Mouse (Mus musculus): ENCODE data around the gene Eid3.

Eid3 gene

GRCm38 (mm10) chr10:82860929-82861315 lies 5.5 kb upstream of the Eid3 start:
- DNase-seq (ENCODE audit: low read depth, low spot score), result no peak

DNA sequence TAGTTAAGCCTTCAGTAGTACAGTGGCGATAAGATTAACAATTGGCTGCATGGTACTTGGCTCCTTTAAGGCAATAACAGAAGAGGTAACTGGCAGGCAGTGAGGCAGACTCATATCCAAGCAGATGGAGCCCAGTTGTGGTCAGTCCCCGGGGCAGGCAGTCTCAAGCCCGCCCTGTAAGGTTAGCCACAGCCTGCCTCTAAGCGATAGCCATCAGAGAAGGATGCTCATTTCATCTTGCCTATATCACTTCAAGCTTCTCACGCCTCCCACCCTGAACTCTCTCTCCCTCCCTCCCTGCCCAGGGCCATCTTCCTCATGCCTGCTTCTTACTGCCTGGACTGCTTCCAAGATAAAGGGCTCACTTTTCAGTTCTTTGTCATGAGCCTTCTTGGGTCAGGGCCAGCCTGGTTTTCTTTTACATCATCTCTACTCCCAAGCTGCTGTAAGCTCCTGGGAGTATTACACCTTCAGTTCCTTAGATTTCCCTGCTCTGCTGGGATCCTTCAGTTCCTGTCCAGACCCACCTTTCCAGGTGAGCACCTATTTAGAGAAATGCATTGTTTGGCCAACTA lies 3.2 kb upstream of the Eid3 start:
- DNase-seq (ENCODE audit: low read depth, low spot score), result no peak

- no peak for DNase-seq (ENCODE audit: low read depth, low spot score)
Measured at GRCm38 (mm10) chr10:82863827-82864226, 2.6 kb upstream of the Eid3 start.

GRCm38 (mm10) chr10:82866832-82867231 lies 406 bp downstream of the Eid3 start:
- no peak for DNase-seq (ENCODE audit: low read depth, low spot score)

GRCm38 (mm10) chr10:82868418-82869086 lies 2.1 kb downstream of the Eid3 start:
- DNase-seq (ENCODE audit: low read depth, low spot score), result no peak

GRCm38 (mm10) chr10:82875446-82875845 lies 9.0 kb downstream of the Eid3 start:
- no peak for DNase-seq (ENCODE audit: low read depth, low spot score)

DNA sequence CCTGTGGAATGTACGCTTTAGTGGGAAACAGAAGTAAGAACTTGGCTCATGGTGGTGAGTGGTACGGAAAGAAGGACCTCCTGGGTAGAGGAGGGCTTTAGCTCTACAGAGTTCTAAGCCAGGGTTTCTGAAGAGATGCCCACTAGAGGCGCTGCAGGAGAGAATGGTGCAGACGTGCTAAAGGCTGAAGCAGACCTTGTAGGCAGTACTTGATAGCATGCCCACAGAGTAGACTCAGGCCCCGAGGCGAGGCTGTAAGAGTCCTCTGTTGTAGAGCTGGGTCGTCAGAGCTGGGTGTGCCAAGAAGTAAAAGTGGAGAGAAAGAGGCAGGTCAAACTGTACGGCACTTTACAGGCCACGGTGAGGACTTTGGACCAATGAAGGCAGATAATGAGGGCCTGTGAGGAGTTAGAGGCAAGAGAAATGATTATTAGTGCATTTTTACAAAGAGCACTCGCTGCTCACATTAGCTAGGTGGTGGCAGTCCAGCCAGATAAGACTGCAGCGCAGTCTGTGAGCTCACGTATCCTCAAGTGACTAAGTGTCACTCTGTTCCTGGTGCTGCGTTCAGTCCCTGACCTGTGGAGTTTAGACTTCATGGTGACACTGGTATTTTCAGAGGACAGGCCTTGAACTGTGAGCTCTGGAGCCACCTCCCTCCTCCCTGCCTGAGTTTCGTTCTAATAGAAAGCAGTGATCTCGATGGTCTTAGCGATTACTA lies 9.8 kb downstream of the Eid3 start:
- DNase-seq (ENCODE audit: low read depth, low spot score), result no peak

- DNase-seq (ENCODE audit: low read depth, low spot score), result no peak
Measured at GRCm38 (mm10) chr10:82887354-82887753, 20.9 kb downstream of the Eid3 start.

- no peak for DNase-seq (ENCODE audit: low read depth, low spot score)
Measured at GRCm38 (mm10) chr10:82888576-82888975, 22.1 kb downstream of the Eid3 start.

DNA sequence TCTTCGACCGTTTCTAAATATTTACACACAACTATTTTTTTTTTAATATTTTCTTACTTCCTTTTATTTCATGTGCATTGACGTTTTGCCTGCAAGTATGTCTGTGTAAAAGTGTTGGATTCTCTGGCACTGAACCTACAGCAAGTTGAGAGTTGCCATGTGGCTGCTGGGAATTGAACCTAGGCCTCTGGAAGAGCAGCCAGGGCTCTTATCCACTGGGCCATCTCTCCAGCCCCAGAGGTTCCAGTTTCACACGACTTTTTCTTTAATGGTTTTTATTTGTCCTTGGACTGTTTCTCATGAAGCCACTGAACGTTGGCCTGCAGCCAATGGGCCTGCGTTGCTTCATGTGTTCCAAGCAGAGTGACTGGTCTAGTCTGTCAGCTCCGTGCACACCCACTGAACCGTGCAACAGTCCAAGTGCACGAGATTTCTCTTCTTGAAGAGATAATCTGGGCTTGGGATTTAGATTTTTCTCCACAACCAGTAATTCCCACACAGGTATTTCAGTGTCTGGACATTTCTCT lies 23.1 kb downstream of the Eid3 start:
- no peak for DNase-seq (ENCODE audit: low read depth, low spot score)

- no peak for DNase-seq (ENCODE audit: low read depth, low spot score)
Measured at GRCm38 (mm10) chr10:82890936-82891335, 24.5 kb downstream of the Eid3 start.

GRCm38 (mm10) chr10:82891427-82891826 lies 25.0 kb downstream of the Eid3 start:
- DNase-seq (ENCODE audit: low read depth, low spot score), result no peak

DNA sequence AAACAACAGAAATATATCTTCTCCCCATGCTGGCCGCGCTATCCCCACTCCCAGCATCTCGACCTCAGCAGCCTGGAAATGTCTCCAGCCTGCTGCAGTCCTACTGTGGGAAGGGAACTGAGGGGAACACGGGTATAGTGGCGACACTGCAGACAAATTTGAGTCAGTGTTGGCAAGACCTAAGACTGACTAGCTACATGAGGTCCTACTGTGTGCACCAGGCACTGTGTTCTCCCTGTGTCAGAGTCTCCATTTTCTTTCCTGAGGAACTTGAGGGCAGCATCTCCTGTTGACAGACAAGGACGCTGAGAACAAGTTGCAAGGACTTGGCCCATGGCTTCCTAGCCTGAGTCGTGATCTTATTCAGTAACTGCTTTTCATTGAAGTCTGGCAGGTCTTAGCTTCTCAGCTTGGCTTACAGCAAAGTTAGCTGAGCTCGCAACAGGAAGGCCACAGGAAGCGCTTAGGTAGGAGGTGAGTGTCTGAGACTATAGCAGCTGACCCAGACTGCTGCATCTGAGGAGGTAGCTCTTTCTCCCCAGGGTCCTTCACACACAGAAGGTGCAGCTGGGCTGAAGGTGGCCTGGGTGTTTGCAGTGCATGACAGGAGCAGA lies 26.1 kb downstream of the Eid3 start:
- no peak for DNase-seq (ENCODE audit: low read depth, low spot score)

DNA sequence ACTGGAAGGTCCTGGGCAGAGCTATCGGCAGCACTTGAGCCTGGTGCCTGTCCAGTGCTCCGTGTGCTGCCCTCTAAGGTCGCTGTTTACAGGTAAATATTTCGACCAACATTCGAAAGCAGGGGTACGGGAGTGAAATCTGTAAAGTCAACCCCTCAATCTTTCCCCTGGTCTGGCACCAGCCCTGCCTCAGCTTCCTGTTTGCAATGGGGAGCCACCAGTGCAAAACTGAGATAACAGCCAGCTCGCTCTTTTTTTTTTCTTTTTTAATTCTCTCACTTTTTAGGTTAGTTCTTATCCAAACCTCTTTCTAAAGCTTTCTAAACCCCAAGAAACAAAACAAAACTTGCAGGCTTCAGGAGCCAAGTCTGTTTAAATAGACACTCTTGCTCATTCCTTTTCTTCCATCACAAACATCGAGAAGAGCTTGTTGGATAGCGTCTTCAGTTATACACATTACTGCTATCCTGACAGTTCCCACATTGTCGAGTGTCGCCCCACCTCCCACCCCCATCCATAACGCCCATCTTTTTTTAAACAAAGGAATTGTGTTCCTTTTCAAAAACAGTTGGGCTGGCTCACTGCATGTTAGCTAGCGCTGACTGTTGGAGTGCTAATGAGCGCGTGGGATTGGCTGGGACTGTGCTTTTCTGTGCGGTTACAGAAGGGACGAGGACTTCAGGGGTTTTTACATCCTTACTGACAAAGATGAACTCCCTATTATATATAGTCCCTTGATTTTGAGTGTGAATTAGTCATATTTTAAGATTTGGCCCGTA lies 27.6 kb downstream of the Eid3 start:
- DNase-seq (ENCODE audit: low read depth, low spot score), result no peak

DNA sequence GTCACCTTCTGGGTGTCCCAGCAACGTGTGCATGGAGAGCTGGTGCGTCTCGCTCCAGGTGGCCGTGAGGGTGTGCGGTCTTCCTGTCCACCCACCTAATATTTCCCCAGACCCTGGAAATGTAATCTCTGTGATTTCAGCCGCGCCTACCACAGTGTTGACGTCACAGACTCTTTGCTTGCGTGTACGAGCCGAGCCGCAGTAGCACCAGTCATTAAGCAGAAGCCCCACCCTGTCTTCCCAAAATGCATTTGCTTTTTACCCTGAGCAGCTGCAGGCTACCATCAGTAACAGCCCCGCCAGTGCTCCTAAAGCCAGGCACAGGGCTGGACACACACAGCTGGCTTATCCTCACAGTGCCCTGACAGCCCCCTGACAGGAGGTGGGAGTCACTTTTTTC lies 31.5 kb downstream of the Eid3 start:
- DNase-seq (ENCODE audit: low read depth, low spot score), result no peak

DNA sequence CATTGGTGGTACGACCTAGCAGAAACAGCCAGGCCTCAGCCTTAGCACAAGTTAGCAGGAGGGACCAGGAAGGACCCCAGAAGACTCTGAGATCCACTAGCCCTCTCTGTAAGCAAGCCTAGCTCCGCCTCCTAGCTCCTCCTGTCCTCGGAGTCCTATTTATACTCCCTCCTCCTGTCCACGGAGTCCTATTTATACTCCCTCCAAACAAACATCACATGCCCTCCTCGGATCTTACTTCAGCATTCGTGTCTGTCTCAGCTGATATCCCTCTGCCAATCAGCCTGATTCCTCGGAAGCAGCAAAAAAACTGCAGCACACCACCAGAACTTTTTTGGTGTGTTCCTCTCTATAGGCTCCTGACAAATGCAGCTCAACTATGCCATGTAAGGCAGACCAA lies 32.5 kb downstream of the Eid3 start:
- DNase-seq (ENCODE audit: low read depth, low spot score), result no peak

DNA sequence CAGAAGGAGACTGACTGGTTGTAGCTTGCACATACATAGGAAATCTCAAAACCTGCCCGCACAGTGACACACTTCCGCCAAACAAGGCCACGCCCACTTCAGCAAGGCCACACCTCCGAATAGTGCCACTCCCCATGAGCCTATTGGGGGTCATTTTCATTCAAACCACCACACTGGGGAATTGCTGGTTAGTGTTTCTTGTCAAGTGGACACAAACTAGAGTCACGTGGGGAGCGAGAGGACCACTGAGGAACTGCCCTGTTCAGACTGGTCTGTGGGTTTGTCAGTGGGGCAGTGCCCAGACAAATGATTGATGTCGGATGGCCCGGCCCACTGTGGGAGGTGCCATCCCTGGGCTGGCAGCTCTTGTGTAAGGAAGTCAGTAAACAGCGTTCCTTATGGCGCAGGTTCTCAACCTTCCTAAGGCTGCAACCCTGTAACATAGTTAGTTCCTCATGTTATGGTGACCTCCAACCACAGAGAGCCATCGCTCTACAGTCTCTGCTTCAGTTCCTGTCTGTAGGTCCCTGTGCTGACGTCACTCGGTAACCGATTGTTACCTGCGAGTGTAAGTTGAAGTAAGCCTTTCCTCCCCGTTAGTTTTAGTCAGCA lies 33.5 kb downstream of the Eid3 start:
- DNase-seq (ENCODE audit: low read depth, low spot score), result no peak

DNA sequence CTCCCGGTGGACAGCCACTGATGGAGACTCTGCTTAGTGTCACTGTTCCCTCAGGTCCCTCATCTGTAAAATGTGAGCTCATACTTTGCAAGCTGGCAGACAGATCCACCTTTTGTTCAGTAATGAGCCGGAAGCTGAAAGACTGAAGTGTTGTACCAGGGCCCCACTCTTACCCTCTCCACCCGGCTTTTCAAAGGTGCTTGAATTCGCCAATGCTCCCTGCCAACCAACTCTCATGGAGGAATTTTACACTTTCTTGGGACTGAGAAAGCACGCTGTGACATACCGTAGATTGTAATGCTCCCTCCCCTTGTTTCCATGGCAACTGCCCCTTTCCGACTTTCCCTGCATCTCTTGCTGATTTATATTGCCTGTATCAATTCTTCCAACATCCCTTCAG lies 34.1 kb downstream of the Eid3 start:
- peak; percentile 55 for DNase-seq (ENCODE audit: low read depth, low spot score)

DNA sequence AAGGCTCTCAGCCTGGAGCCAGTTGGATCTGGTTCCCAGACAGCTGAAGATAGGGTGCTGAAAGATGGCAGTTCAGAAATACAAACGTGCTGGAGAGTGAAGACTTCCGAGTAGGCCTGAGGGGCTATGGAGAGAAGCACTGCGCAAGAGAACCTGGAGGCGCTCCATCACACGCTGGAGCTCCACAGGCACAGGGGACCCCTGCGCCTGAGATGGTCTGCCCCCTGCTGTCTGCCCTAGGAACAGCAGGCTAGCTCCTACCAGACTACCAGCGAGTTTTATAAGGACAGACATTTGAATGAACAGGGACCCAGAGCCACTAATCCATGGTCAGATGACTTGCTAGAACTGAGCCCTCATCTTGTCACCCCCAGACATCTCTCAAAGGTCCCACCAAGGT lies 35.0 kb downstream of the Eid3 start:
- DNase-seq (ENCODE audit: low read depth, low spot score), result no peak

DNA sequence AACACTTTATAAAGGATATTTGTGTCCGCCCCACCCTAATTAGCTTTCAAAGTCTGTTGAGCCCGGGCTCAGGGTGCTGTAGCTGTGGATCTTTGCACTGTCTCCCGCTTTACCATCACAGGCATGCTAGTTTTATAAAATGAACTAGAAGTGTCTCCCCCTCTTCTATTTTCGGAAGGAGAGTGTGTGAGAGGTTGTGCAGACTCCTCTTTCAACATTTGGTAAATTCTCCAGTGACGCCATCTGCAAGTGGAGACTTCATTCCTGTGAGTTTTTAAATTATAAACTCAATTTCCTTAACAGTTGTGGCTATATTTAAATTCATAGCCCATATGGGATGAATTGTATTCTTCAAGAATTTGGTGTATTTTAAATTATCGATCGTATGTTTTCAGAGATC lies 42.1 kb downstream of the Eid3 start:
- DNase-seq (ENCODE audit: low read depth, low spot score), result no peak

DNA sequence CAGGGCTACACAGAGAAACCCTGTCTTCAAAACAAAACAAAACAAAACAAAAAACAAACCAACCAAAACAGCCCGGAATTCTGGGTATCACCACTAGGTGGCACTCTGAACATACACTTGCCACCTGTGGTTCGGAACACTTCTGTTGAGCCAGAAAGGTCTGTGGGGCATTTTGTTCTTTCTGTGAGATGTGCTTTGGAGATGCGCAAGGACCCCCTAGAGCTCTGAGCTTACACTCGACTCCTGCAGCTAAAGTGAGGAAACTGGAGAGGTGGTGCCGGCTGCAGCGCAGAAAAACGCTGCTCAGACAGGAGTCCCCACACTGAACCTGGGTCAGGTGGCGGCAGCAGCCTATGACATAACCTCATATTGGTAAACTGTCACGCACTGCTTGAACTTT lies 43.0 kb downstream of the Eid3 start:
- DNase-seq (ENCODE audit: low read depth, low spot score), result no peak

All from brain, embryonic 18.5 days (tissue).